Mouse (Mus musculus) kidney, embryonic 16.5 days (tissue): ENCODE measurements at regions not wholly inside any gene's neighbourhood (a gene's known extent, or its start where the extent isn't known, plus 50 kb on each side); places are given as distances from the start of the nearest gene placed in this dataset.

ENCODE experiments used
- ATAC-seq: fragments of 200-750 bp; cut with Nextera tagmentation; 2 replicates; pipeline ENCODE4 v1.8.0; 2017; ENCODE audit warnings: moderate TSS enrichment; ENCODE audit not compliant: low FRiP score, low TSS enrichment
- H3K27ac ChIP-seq: fragments of 300-500 bp; sonication (generic); 2 replicates; pipeline ENCODE4 v1.5.1; 2014; ENCODE audit warnings: low read length
- H3K27me3 ChIP-seq: fragments of 300-500 bp; sonication (generic); 2 replicates; pipeline ENCODE4 v1.6.1; 2014; ENCODE audit warnings: low read length, control low read depth, mixed read lengths; ENCODE audit not compliant: insufficient read depth
- H3K36me3 ChIP-seq: fragments of 300-500 bp; sonication (generic); 2 replicates; pipeline ENCODE4 v1.6.1; 2014; ENCODE audit warnings: low read length, control low read depth, mixed read lengths; ENCODE audit not compliant: insufficient read depth
- H3K4me1 ChIP-seq: fragments of 300-500 bp; sonication (generic); 2 replicates; pipeline ENCODE4 v1.6.1; 2014; ENCODE audit warnings: low read length, control low read depth, mixed read lengths; ENCODE audit not compliant: insufficient read depth
- H3K4me2 ChIP-seq: fragments of 300-500 bp; sonication (generic); replicated peaks from 2 replicates; pipeline ENCODE4 v1.6.1; 2014; ENCODE audit warnings: low read depth, low read length
- H3K4me3 ChIP-seq: fragments of 300-500 bp; sonication (generic); 2 replicates; pipeline ENCODE4 v1.5.1; 2014; ENCODE audit warnings: mild to moderate bottlenecking, low read length
- H3K9ac ChIP-seq: fragments of 300-500 bp; sonication (generic); replicated peaks from 2 replicates; pipeline ENCODE4 v1.6.1; 2014; ENCODE audit warnings: low read length
- H3K9me3 ChIP-seq: fragments of 300-500 bp; sonication (generic); 2 replicates; pipeline ENCODE4 v1.6.1; 2016; ENCODE audit warnings: low read length, control low read depth
- WGBS: fragments of 180-500 bp; shearing (Covaris S2); extraction: QIAGEN DNeasy Blood & Tissue Kit; methylation state at CpG from one replicate; pipeline ENCODE4 v1.1.7; 2014; 5-methylcytosine and 5-hydroxymethylcytosine counted together

DNA sequence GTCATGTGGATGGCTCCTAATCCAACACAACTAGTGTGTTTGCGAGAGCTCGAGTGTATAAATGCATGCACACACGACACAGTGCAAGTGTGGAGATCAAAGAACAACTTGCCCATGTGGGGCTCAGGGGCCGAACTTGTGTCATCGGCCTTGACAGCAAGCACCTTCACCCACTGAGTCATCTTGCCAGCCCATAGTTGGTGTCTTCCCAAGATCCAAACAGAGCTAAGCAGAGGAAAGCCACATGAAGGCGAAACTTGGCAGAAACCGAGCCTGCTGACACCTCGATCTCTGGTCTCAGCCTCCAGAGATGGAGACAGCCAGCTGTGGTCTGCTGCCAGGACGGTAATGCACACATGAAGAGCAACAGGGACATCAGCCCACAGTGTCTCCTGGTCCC lies 177.1 kb downstream of the 3100002H09Rik start:
- ATAC-seq, result no peak
- H3K27ac ChIP-seq, result no peak overlapping the region
- H3K27me3 ChIP-seq, result peaks cover 9% of the 10 kb centered on the region; the same call in 1 of the 2 replicates
- H3K4me1 ChIP-seq, result peaks cover 9% of the 10 kb centered on the region
- no peak overlapping the region for H3K4me3 ChIP-seq
- H3K4me2 ChIP-seq, result no peak overlapping the region
- WGBS, result 80% methylated on average over 9 of the region's 9 CpGs
- no peaks in the 10 kb centered on the region for H3K9me3 ChIP-seq
- H3K36me3 ChIP-seq, result no peaks in the 10 kb centered on the region
- no peak overlapping the region for H3K9ac ChIP-seq

DNA sequence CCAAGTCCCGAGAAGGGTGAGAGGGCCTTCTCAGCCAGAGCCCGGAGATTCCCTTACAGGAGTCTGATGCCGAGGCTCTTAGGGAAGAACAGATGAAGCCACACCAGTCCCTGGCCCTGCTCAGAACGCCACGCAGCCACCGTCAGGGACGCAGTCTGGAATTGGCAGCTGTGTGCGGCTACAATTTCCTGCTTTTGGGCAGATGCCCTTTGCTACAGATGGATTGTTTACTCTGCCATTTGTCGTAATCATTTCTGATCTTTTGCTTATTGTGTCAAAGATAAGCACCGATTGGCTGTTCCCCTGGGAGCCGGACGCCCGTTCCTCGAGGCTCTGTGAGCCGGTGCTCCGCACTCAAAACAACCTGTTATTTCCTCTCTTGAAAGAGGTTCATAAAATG lies 179.4 kb downstream of the 3100002H09Rik start:
- peaks cover 9% of the 10 kb centered on the region; the same call in 1 of the 2 replicates for H3K27me3 ChIP-seq
- no peaks in the 10 kb centered on the region for H3K36me3 ChIP-seq
- no peak overlapping the region for H3K4me2 ChIP-seq
- no peaks in the 10 kb centered on the region for H3K9me3 ChIP-seq
- no peak overlapping the region for H3K4me3 ChIP-seq
- H3K27ac ChIP-seq, result no peak overlapping the region
- 65% methylated on average over 16 of the region's 16 CpGs for WGBS
- no peak overlapping the region for H3K9ac ChIP-seq
- ATAC-seq, result no peak
- peaks cover 9% of the 10 kb centered on the region for H3K4me1 ChIP-seq

DNA sequence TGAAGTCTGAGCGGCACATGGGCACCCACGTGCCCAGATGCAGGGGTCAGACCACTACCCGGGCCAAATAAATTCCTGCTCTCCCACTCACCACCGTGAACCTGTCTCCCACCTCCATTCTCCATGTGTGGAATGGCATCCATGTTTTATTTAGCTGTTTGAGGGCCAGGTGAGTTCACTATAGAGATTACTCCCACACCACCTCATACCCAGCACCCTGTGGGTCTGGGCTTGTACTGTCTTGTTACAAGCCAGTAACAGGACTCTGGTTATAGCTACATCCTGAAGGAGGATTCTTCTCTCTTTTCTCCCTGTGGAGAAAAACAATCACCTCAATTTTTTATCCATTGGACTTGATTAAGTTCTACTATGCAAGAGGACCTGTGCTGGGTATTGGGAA lies 181.8 kb downstream of the 3100002H09Rik start:
- ATAC-seq, result no peak
- Histone ChIP-seq H3K36me3 (no peaks in the 10 kb centered on the region), H3K9ac (no peak overlapping the region), H3K27ac (no peak overlapping the region), H3K4me2 (no peak overlapping the region), H3K4me3 (no peak overlapping the region), H3K4me1 (no peaks in the 10 kb centered on the region), H3K27me3 (peaks cover 9% of the 10 kb centered on the region; the same call in 1 of the 2 replicates), H3K9me3 (no peaks in the 10 kb centered on the region)
- WGBS, result 80% methylated on average over 4 of the region's 4 CpGs

DNA sequence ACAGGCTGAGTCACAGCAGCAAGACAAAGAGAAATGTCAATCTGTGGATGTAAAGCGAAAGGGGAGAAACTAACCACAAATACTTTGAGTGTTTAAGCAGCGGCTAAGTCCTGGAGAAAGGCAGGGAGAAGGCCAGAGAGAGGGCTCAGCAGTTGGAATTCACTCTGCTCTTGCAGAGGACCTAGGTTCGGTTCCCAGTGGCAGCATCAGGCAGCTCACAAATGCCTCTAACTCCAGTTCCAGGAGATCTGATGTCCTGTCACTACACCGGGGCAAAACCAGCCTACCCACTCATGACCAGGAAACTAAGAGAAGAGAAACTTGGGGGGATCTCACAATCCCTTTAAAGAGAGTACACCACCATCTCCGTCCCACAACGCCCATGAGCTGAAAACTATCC lies 188.2 kb downstream of the 3100002H09Rik start:
- Histone ChIP-seq H3K4me2 (no peak overlapping the region), H3K9me3 (no peaks in the 10 kb centered on the region), H3K4me1 (no peaks in the 10 kb centered on the region), H3K9ac (no peak overlapping the region), H3K27me3 (no peaks in the 10 kb centered on the region; the same call in 1 of the 2 replicates), H3K36me3 (no peaks in the 10 kb centered on the region), H3K4me3 (no peak overlapping the region), H3K27ac (no peak overlapping the region)
- no peak for ATAC-seq
- WGBS, result 90% methylated on average over 6 of the region's 6 CpGs

DNA sequence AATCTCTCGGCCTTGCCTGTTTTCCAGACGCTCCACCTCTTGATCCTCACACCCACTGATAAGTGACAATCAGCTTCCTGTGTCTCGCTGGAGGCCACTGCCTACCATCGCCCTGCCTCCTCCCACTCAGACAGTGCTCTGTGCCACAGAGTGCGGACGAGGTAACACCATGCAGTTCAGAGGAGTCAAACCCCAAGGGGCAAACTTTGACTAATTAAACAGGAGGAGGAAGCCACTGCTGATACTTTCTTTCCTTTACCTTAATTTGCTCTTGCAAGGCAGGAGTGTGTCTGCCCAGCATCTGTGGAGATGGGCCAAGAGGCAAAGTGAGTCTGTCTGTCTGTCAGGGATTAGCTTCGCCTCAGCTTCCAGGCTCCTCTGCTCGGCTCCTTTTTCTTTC lies 192.2 kb downstream of the 3100002H09Rik start:
- Histone ChIP-seq H3K9me3 (no peaks in the 10 kb centered on the region), H3K4me3 (no peak overlapping the region), H3K4me2 (no peak overlapping the region), H3K27ac (no peak overlapping the region), H3K9ac (no peak overlapping the region), H3K4me1 (no peaks in the 10 kb centered on the region), H3K36me3 (no peaks in the 10 kb centered on the region), H3K27me3 (no peaks in the 10 kb centered on the region)
- ATAC-seq, result no peak
- WGBS, result 28% methylated on average over 8 of the region's 8 CpGs

DNA sequence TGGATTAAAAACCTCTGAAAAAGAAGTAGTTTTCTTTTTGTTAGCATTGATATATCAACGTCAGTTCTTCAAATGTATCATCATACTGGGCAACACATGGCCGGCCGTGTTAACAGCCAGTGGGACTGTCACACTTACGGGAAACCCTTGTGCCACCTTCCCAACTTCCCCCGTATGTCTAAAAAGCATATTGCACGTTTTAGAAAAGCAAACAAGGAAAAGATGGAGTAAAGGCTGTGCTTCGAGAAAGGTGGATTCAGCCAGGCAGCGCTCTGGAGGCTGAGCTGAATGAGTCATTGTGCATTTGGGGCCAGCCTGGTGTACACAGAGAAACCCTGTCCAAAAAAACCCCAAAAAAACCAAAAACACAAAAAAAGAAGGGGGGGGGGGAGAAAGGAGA lies 193.4 kb downstream of the 3100002H09Rik start:
- Histone ChIP-seq H3K9ac (no peak overlapping the region), H3K27me3 (no peaks in the 10 kb centered on the region), H3K27ac (no peak overlapping the region), H3K4me1 (no peaks in the 10 kb centered on the region), H3K9me3 (no peaks in the 10 kb centered on the region), H3K4me3 (no peak overlapping the region), H3K36me3 (no peaks in the 10 kb centered on the region), H3K4me2 (no peak overlapping the region)
- 81% methylated on average over 8 of the region's 8 CpGs for WGBS
- no peak for ATAC-seq

DNA sequence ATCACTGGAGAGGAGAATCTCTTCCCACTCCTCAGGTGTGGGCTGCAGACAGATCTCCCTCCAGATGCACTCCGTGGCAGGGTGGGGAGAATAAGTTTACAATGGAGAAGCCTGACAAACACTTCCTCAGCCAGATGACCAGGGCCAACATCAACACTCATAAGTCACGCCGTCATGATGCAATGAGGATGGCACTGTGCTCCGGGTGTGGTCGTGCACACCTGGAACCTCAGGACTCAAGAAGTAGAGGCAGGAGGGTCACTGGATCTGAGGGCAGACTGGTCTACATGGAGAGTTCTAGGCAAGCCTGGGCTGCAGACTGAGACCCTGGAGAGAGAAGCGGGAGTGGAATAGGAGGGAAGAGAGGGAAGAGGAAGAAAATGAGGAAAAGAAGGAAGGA lies 194.3 kb downstream of the 3100002H09Rik start:
- no peak for ATAC-seq

DNA sequence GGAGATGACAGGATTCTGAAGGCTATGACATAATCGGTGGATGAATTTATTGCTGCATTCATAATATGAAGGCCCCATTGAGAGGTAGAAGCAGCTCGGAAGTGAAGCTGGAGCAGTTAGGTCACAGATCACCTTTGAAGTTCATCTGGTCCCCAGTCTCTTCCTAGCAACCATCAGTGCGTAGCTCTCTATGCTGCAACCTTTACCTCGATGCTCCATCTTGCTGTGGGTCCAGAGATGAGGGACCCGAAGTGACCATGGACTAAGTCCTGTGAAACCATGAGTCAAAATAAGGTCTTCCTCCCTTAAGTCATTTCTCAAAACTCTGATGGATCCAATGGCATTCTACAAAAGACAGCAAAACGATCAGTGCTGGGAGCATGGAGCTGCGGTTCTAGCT lies 196.2 kb downstream of the 3100002H09Rik start:
- Histone ChIP-seq H3K27me3 (no peaks in the 10 kb centered on the region), H3K4me2 (no peak overlapping the region), H3K27ac (no peak overlapping the region), H3K4me3 (no peak overlapping the region), H3K36me3 (no peaks in the 10 kb centered on the region), H3K4me1 (no peaks in the 10 kb centered on the region), H3K9ac (no peak overlapping the region), H3K9me3 (no peaks in the 10 kb centered on the region)
- no peak for ATAC-seq
- 93% methylated on average over 7 of the region's 7 CpGs for WGBS

More for the DNA sequence above, 194.3 kb downstream of the 3100002H09Rik start:
- no peaks in the 10 kb centered on the region for H3K4me1 ChIP-seq
- WGBS, result 87% methylated on average over 6 of the region's 6 CpGs
- H3K4me3 ChIP-seq, result no peak overlapping the region
- H3K4me2 ChIP-seq, result no peak overlapping the region
- H3K9me3 ChIP-seq, result no peaks in the 10 kb centered on the region
- no peak overlapping the region for H3K27ac ChIP-seq
- H3K9ac ChIP-seq, result no peak overlapping the region
- H3K27me3 ChIP-seq, result no peaks in the 10 kb centered on the region
- H3K36me3 ChIP-seq, result no peaks in the 10 kb centered on the region

DNA sequence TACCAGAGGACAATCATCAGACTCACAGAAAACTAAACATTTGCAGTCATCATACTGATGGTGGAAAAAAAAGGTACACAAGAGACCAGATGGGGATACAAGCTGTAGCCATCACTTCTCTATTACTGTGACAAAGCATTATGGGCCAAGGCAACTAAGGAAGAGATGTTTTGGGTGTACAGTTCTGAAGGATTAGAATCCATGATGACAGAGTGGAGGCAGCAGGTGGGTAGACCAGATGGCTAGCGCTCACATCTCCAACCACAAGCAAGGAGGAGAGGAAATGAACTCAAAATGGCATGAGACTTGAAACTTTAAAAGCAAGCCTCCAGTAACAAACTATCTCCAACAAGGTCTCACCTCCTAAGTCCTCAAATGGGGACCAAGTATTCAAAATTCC lies 201.3 kb downstream of the 3100002H09Rik start:
- no peak overlapping the region for H3K27ac ChIP-seq
- H3K9me3 ChIP-seq, result no peaks in the 10 kb centered on the region
- H3K36me3 ChIP-seq, result no peaks in the 10 kb centered on the region
- H3K4me3 ChIP-seq, result no peak overlapping the region
- no peaks in the 10 kb centered on the region for H3K4me1 ChIP-seq
- H3K4me2 ChIP-seq, result no peak overlapping the region
- H3K27me3 ChIP-seq, result no peaks in the 10 kb centered on the region
- no peak for ATAC-seq
- WGBS, result 89% methylated on average over 1 of the region's 1 CpGs
- no peak overlapping the region for H3K9ac ChIP-seq

DNA sequence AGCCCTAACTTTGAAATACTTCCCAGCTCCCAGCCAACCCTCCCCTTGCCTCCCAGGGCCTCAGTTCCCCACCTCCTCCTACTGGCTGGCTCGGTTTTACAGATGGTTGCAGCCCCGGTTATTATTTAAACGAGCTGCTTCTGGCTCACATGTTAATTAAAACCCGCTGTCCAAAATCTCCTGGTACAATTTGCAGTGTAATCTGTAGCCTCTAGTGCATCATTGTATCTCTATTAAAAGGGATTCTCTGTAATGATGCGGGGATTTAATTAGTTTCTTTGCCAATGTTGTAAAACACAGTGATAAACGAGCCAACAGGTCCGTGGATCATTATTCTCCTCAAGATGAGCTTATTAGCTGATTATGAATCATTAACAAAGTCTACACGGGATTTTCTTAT lies 208.5 kb downstream of the 3100002H09Rik start:
- Histone ChIP-seq H3K4me1 (0 out of 2 replicates have a peak, but pooled peaks cover 4% of the 10 kb centered on the region), H3K9me3 (no peaks in the 10 kb centered on the region), H3K27ac (no peak overlapping the region), H3K36me3 (no peaks in the 10 kb centered on the region), H3K27me3 (peaks cover 15% of the 10 kb centered on the region; the same call in 1 of the 2 replicates), H3K9ac (no peak overlapping the region), H3K4me3 (no peak overlapping the region), H3K4me2 (no peak overlapping the region)
- WGBS, result 56% methylated on average over 8 of the region's 8 CpGs
- no peak for ATAC-seq
